Mouse (Mus musculus): ENCODE data around the gene Cacna1e. TPM values are rescaled to one million over a fixed set of nuclear protein-coding genes. Genes with fewer than 3 reads are reported as not detected.

Gene Cacna1e
- total and polyA plus RNA-seq, 3 experiments, result 0.60 to 8.5 (median 2.5) TPM

GRCm38 (mm10) chr1:154603781-154604180 is 280.5 kb downstream of the Cacna1e start:
- Histone ChIP-seq H3K36me3 (replicated peaks in 1 of 2; ENCODE audit: control insufficient read depth in 1 of 2, insufficient read depth in 1 of 2, low read length in 1 of 2) (peaks cover 0 to 4% of the 10 kb centered on the region in 2 experiments), H3K27ac (ENCODE audit: insufficient read depth, low read depth) (no peak overlapping the region), H3K4me3 (replicated peaks in 1 of 3; ENCODE audit: low read depth in 2 of 3, low read length in 2 of 3, poor library complexity in 1 of 3) (no peak overlapping the region), H3K27me3 (replicated peaks) (no peaks in the 10 kb centered on the region), H3K4me1 (ENCODE audit: control insufficient read depth in 1 of 2, insufficient read depth in 2 of 2) (peaks cover 6 to 20% of the 10 kb centered on the region in 2 experiments; a peak in 3 of 4 replicates), H3K4me2 (ENCODE audit: insufficient read depth, low read depth, poor library complexity, severe bottlenecking) (no peak overlapping the region), H3K9ac (ENCODE audit: insufficient read depth, low read depth) (no peak overlapping the region), H3K79me2 (replicated peaks; ENCODE audit: control insufficient read depth, extremely low read depth, insufficient read depth, poor library complexity, severe bottlenecking) (no peaks in the 10 kb centered on the region), H3K9me3 (replicated peaks; ENCODE audit: low read length) (no peaks in the 10 kb centered on the region)
- in situ Hi-C loops (cut with MboI; ENCODE audit: low pct_ligation_motif_present, low pct_unique_long_range_greater_than_20kb, low sequenced_read_pairs), result no loop called here
- no peak for DNase-seq (ENCODE audit: extremely low read depth)
- TF ChIP-seq USF1 (IDR thresholded peaks at IDR 0.05; ENCODE audit: low read depth, low read length) (no peak), ETS1 (conservative IDR thresholded peaks at IDR 0.05; ENCODE audit: low read depth, low read length) (no peak), NELFE (IDR thresholded peaks at IDR 0.05; ENCODE audit: low read depth, low read length) (no peak), CHD1 (IDR thresholded peaks at IDR 0.05; ENCODE audit: low read depth, low read length) (no peak)
- dilution Hi-C loops (cut with MboI; ENCODE audit: extremely low pct_ligation_motif_present, extremely low pct_unique_long_range_greater_than_20kb, low sequenced_read_pairs), result no loop called here

- no peaks in the 10 kb centered on the region for H3K27me3 ChIP-seq (replicated peaks)
- dilution Hi-C loops (cut with MboI; ENCODE audit: extremely low pct_ligation_motif_present, extremely low pct_unique_long_range_greater_than_20kb, low sequenced_read_pairs), result no loop called here
- H3K9me3 ChIP-seq (replicated peaks; ENCODE audit: low read length), result no peaks in the 10 kb centered on the region
- no peak overlapping the region for H3K4me2 ChIP-seq (ENCODE audit: insufficient read depth, low read depth, poor library complexity, severe bottlenecking)
- DNase-seq (ENCODE audit: extremely low read depth), result no peak
- no peak overlapping the region for H3K4me3 ChIP-seq (replicated peaks in 1 of 3; ENCODE audit: low read depth in 2 of 3, low read length in 2 of 3, poor library complexity in 1 of 3)
- H3K4me1 ChIP-seq (ENCODE audit: control insufficient read depth in 1 of 2, insufficient read depth in 2 of 2), result peaks cover 3 to 8% of the 10 kb centered on the region in 2 experiments; a peak in 3 of 4 replicates
- H3K27ac ChIP-seq (ENCODE audit: insufficient read depth, low read depth), result no peak overlapping the region
- H3K9ac ChIP-seq (ENCODE audit: insufficient read depth, low read depth), result no peak overlapping the region
- no peak for TF ChIP-seq E2F4 (IDR thresholded peaks at IDR 0.05; ENCODE audit: insufficient replicate concordance, low read depth, low read length)
- TF ChIP-seq HCFC1 (IDR thresholded peaks at IDR 0.05; ENCODE audit: low read depth, low read length), result no peak
- TF ChIP-seq BHLHE40 (IDR thresholded peaks at IDR 0.05; ENCODE audit: low read depth, low read length), result no peak
- no peak for TF ChIP-seq USF2 (conservative IDR thresholded peaks at IDR 0.05; ENCODE audit: low read depth, low read length)
- TF ChIP-seq CHD2 (IDR thresholded peaks at IDR 0.05; ENCODE audit: low read length), result no peak
- TF ChIP-seq IRF4 (IDR thresholded peaks at IDR 0.05; ENCODE audit: low read depth, low read length), result no peak
- TF ChIP-seq ZC3H11A (IDR thresholded peaks at IDR 0.05; ENCODE audit: low read depth, low read length), result no peak
- TF ChIP-seq MAX (IDR thresholded peaks at IDR 0.05; ENCODE audit: low read length), result no peak
- no peak for TF ChIP-seq MAFK (IDR thresholded peaks at IDR 0.05; ENCODE audit: insufficient replicate concordance, low read length)
- no peak for TF ChIP-seq EP300 (IDR thresholded peaks at IDR 0.05; ENCODE audit: low read length)
- no peak for TF ChIP-seq NRF1 (IDR thresholded peaks at IDR 0.05; ENCODE audit: low read depth, low read length)
- TF ChIP-seq CHD1 (IDR thresholded peaks at IDR 0.05; ENCODE audit: low read depth, low read length), result no peak
- no peak for TF ChIP-seq USF1 (IDR thresholded peaks at IDR 0.05; ENCODE audit: low read depth, low read length)
- no peak for TF ChIP-seq POLR2A (IDR thresholded peaks at IDR 0.05; ENCODE audit: low read depth, low read length)
- H3K79me2 ChIP-seq (replicated peaks; ENCODE audit: control insufficient read depth, extremely low read depth, insufficient read depth, poor library complexity, severe bottlenecking), result no peaks in the 10 kb centered on the region
- H3K36me3 ChIP-seq (replicated peaks in 1 of 2; ENCODE audit: control insufficient read depth in 1 of 2, insufficient read depth in 1 of 2, low read length in 1 of 2), result peaks cover 0 to 4% of the 10 kb centered on the region in 2 experiments
- in situ Hi-C loops (cut with MboI; ENCODE audit: low pct_ligation_motif_present, low pct_unique_long_range_greater_than_20kb, low sequenced_read_pairs), result no loop called here
These were observed 281.8 kb downstream of the Cacna1e start for GRCm38 (mm10) chr1:154602531-154602930.
